Mouse (Mus musculus): ENCODE measurements around the gene Plekhm3. TPM values are rescaled to one million over a fixed set of nuclear protein-coding genes. Genes with fewer than 3 reads are reported as not detected.

Gene Plekhm3
- polyA plus RNA-seq, 1 experiment from 2014 or later: 3.9 TPM

DNA sequence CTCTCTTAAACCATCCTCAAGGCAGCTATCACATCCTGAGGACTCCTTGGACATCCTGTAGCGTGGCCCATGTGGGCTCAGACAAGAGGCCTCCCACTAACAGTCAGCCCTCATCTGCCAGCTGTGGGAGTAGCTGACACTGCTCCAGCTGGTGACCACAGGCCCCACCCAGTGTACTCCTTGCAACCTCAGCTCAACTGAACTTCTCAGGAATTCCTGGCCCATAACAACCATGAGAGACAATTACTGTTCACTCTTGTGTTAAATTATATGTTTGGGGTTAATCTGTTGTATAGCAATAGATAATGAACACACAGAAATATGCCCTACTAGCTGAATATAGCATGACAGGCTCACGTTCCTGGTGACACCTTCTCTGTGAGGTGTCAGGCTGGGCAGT is 104.4 kb downstream of the Plekhm3 start:
- H3K4me2 ChIP-seq (ENCODE audit: low read depth, low read length): no peak overlapping the region
- no peaks in the 10 kb centered on the region for H3K9me3 ChIP-seq (ENCODE audit: control insufficient read depth, low read length)
- H3K4me3 ChIP-seq (ENCODE audit: low read length): no peak overlapping the region
- H3K9ac ChIP-seq (ENCODE audit: low read depth, low read length): no peak overlapping the region
- peaks cover 17% of the 10 kb centered on the region; the same call in 1 of the 2 replicates for H3K4me1 ChIP-seq (ENCODE audit: control insufficient read depth, insufficient read depth, low read length)
- no peaks in the 10 kb centered on the region for H3K27me3 ChIP-seq (replicated peaks; ENCODE audit: control insufficient read depth, insufficient read depth, low read length)
- no peak overlapping the region for H3K27ac ChIP-seq (ENCODE audit: low read length)
- 0 out of 2 replicates have a peak, but pooled peaks have one; percentile 29 for ATAC-seq
- no peaks in the 10 kb centered on the region for H3K36me3 ChIP-seq (ENCODE audit: control insufficient read depth, insufficient read depth, low read length)
- 83% methylated on average over 2 of the region's 2 CpGs for WGBS

GRCm38 (mm10) chr1:64850345-64850744 is 106.3 kb downstream of the Plekhm3 start:
- ATAC-seq: no peak
- no peaks in the 10 kb centered on the region for H3K36me3 ChIP-seq (ENCODE audit: control insufficient read depth, insufficient read depth, low read length)
- H3K4me1 ChIP-seq (ENCODE audit: control insufficient read depth, insufficient read depth, low read length): peaks cover 20% of the 10 kb centered on the region
- no peak overlapping the region for H3K4me2 ChIP-seq (ENCODE audit: low read depth, low read length)
- no peaks in the 10 kb centered on the region for H3K27me3 ChIP-seq (replicated peaks; ENCODE audit: control insufficient read depth, insufficient read depth, low read length)
- no peak overlapping the region for H3K27ac ChIP-seq (ENCODE audit: low read length)
- 72% methylated on average over 2 of the region's 2 CpGs for WGBS
- no peaks in the 10 kb centered on the region for H3K9me3 ChIP-seq (ENCODE audit: control insufficient read depth, low read length)
- H3K9ac ChIP-seq (ENCODE audit: low read depth, low read length): no peak overlapping the region
- no peak overlapping the region for H3K4me3 ChIP-seq (ENCODE audit: low read length)

- Histone ChIP-seq H3K27ac (ENCODE audit: low read length) (no peak overlapping the region), H3K4me2 (ENCODE audit: low read depth, low read length) (no peak overlapping the region), H3K36me3 (ENCODE audit: control insufficient read depth, insufficient read depth, low read length) (no peaks in the 10 kb centered on the region), H3K9me3 (ENCODE audit: control insufficient read depth, low read length) (no peaks in the 10 kb centered on the region), H3K4me1 (ENCODE audit: control insufficient read depth, insufficient read depth, low read length) (peaks cover 22% of the 10 kb centered on the region), H3K9ac (ENCODE audit: low read depth, low read length) (no peak overlapping the region), H3K4me3 (ENCODE audit: low read length) (no peak overlapping the region), H3K27me3 (replicated peaks; ENCODE audit: control insufficient read depth, insufficient read depth, low read length) (no peaks in the 10 kb centered on the region)
- 33% methylated on average over 1 of the region's 1 CpGs for WGBS
- no peak for ATAC-seq
Measured at GRCm38 (mm10) chr1:64848996-64849395, 107.6 kb downstream of the Plekhm3 start.

DNA sequence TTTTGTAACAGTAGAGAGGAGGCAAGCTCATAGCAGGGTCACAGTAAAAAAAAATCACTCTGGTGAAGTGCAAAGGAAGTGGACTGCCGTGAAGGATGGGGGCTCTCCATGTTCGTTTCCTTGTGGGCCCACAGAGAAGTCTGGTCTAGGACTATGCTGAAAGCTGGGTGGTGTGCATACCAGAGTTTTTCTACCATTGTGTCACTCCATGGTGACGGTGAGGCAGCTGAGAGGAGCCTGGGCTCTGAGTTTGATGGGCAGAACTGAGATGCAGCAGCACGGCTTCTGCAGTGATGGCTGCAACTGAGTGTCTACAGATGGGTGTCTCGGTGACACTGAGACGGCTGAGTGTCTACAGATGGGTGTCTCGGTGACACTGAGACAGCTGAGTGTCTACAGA is 108.5 kb downstream of the Plekhm3 start:
- WGBS: 73% methylated on average over 7 of the region's 7 CpGs
- no peak overlapping the region for H3K27ac ChIP-seq (ENCODE audit: low read length)
- ATAC-seq: no peak

DNA sequence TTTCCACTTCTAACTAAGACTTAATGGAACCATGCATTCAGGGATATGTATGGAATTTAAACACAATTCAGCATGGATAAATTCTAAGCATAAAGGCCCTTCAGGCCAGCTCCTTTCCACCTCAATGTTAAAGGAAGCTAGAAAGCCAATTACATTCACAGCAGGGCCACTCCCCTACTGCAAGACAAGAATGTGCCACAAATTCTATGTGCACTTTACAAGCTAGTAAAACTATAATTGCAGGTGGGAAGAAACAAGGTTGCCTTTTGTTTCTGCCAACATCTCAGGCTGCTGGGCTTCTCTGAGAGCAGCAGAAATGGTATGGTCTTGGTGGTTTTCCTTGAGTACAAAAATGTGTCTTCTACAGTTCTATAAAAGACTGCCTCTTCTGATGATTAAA is 109.1 kb downstream of the Plekhm3 start:
- no peaks in the 10 kb centered on the region for H3K9me3 ChIP-seq (ENCODE audit: control insufficient read depth, low read length)
- H3K27ac ChIP-seq (ENCODE audit: low read length): no peak overlapping the region
- ATAC-seq: peak; percentile 36; the same call in 1 of the 2 replicates
- peaks cover 22% of the 10 kb centered on the region for H3K4me1 ChIP-seq (ENCODE audit: control insufficient read depth, insufficient read depth, low read length)
- no peak overlapping the region for H3K4me3 ChIP-seq (ENCODE audit: low read length)
- H3K36me3 ChIP-seq (ENCODE audit: control insufficient read depth, insufficient read depth, low read length): no peaks in the 10 kb centered on the region
- no peak overlapping the region for H3K9ac ChIP-seq (ENCODE audit: low read depth, low read length)
- no peaks in the 10 kb centered on the region for H3K27me3 ChIP-seq (replicated peaks; ENCODE audit: control insufficient read depth, insufficient read depth, low read length)
- H3K4me2 ChIP-seq (ENCODE audit: low read depth, low read length): no peak overlapping the region

More for the DNA sequence above, 108.5 kb downstream of the Plekhm3 start:
- Histone ChIP-seq H3K9me3 (ENCODE audit: control insufficient read depth, low read length) (no peaks in the 10 kb centered on the region), H3K4me3 (ENCODE audit: low read length) (no peak overlapping the region), H3K4me1 (ENCODE audit: control insufficient read depth, insufficient read depth, low read length) (peaks cover 22% of the 10 kb centered on the region), H3K9ac (ENCODE audit: low read depth, low read length) (no peak overlapping the region), H3K27me3 (replicated peaks; ENCODE audit: control insufficient read depth, insufficient read depth, low read length) (no peaks in the 10 kb centered on the region), H3K36me3 (ENCODE audit: control insufficient read depth, insufficient read depth, low read length) (no peaks in the 10 kb centered on the region), H3K4me2 (ENCODE audit: low read depth, low read length) (no peak overlapping the region)

DNA sequence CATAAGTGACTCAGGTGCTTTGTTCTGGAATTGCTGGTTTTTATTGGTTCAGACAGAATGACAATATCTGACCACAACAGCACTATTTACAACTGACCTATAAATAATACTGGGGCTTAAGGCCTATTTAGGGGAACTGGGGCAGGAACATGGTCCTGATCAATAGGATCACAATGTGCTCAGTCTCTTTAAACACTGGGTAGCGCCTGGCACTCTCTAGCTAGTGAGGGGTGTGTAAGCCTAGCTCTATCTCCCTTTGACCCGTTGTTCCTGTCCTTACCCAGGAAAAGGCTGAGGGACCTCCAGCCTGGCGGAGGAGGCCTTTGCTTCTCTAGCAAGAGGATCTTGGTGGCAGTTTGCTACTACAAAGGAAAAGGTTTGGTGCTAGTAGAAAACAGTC is 111.6 kb downstream of the Plekhm3 start:
- 81% methylated on average over 3 of the region's 3 CpGs for WGBS
- Histone ChIP-seq H3K4me1 (ENCODE audit: control insufficient read depth, insufficient read depth, low read length) (peaks cover 24% of the 10 kb centered on the region), H3K27ac (ENCODE audit: low read length) (no peak overlapping the region), H3K9me3 (ENCODE audit: control insufficient read depth, low read length) (no peaks in the 10 kb centered on the region), H3K4me3 (ENCODE audit: low read length) (no peak overlapping the region), H3K27me3 (replicated peaks; ENCODE audit: control insufficient read depth, insufficient read depth, low read length) (no peaks in the 10 kb centered on the region), H3K9ac (ENCODE audit: low read depth, low read length) (no peak overlapping the region), H3K4me2 (ENCODE audit: low read depth, low read length) (no peak overlapping the region), H3K36me3 (ENCODE audit: control insufficient read depth, insufficient read depth, low read length) (no peaks in the 10 kb centered on the region)
- ATAC-seq: no peak

- no peak for ATAC-seq
- no peak overlapping the region for H3K27ac ChIP-seq (ENCODE audit: low read length)
- no peaks in the 10 kb centered on the region for H3K27me3 ChIP-seq (replicated peaks; ENCODE audit: control insufficient read depth, insufficient read depth, low read length)
- no peaks in the 10 kb centered on the region for H3K9me3 ChIP-seq (ENCODE audit: control insufficient read depth, low read length)
- no peak overlapping the region for H3K4me3 ChIP-seq (ENCODE audit: low read length)
- H3K4me2 ChIP-seq (ENCODE audit: low read depth, low read length): no peak overlapping the region
- H3K36me3 ChIP-seq (ENCODE audit: control insufficient read depth, insufficient read depth, low read length): no peaks in the 10 kb centered on the region
- 68% methylated on average over 3 of the region's 3 CpGs for WGBS
- peaks cover 23% of the 10 kb centered on the region for H3K4me1 ChIP-seq (ENCODE audit: control insufficient read depth, insufficient read depth, low read length)
- no peak overlapping the region for H3K9ac ChIP-seq (ENCODE audit: low read depth, low read length)
Measured at GRCm38 (mm10) chr1:64843900-64844616, 112.6 kb downstream of the Plekhm3 start.

- Histone ChIP-seq H3K36me3 (ENCODE audit: control insufficient read depth, insufficient read depth, low read length) (no peaks in the 10 kb centered on the region), H3K4me3 (ENCODE audit: low read length) (no peak overlapping the region), H3K27ac (ENCODE audit: low read length) (no peak overlapping the region), H3K9me3 (ENCODE audit: control insufficient read depth, low read length) (no peaks in the 10 kb centered on the region), H3K4me2 (ENCODE audit: low read depth, low read length) (no peak overlapping the region), H3K4me1 (ENCODE audit: control insufficient read depth, insufficient read depth, low read length) (peaks cover 15% of the 10 kb centered on the region), H3K27me3 (replicated peaks; ENCODE audit: control insufficient read depth, insufficient read depth, low read length) (no peaks in the 10 kb centered on the region), H3K9ac (ENCODE audit: low read depth, low read length) (no peak overlapping the region)
- ATAC-seq: no peak
- 43% methylated on average over 1 of the region's 1 CpGs for WGBS
Measured at GRCm38 (mm10) chr1:64840930-64841329, 115.7 kb downstream of the Plekhm3 start.

- Histone ChIP-seq H3K36me3 (ENCODE audit: control insufficient read depth, insufficient read depth, low read length) (no peaks in the 10 kb centered on the region), H3K9ac (ENCODE audit: low read depth, low read length) (no peak overlapping the region), H3K4me2 (ENCODE audit: low read depth, low read length) (no peak overlapping the region), H3K4me3 (ENCODE audit: low read length) (no peak overlapping the region), H3K4me1 (ENCODE audit: control insufficient read depth, insufficient read depth, low read length) (peaks cover 11% of the 10 kb centered on the region), H3K27ac (ENCODE audit: low read length) (no peak overlapping the region), H3K9me3 (ENCODE audit: control insufficient read depth, low read length) (no peaks in the 10 kb centered on the region), H3K27me3 (replicated peaks; ENCODE audit: control insufficient read depth, insufficient read depth, low read length) (no peaks in the 10 kb centered on the region)
- WGBS: 83% methylated on average over 5 of the region's 5 CpGs
- no peak for ATAC-seq
Measured at GRCm38 (mm10) chr1:64836584-64836983, 120.0 kb downstream of the Plekhm3 start.

DNA sequence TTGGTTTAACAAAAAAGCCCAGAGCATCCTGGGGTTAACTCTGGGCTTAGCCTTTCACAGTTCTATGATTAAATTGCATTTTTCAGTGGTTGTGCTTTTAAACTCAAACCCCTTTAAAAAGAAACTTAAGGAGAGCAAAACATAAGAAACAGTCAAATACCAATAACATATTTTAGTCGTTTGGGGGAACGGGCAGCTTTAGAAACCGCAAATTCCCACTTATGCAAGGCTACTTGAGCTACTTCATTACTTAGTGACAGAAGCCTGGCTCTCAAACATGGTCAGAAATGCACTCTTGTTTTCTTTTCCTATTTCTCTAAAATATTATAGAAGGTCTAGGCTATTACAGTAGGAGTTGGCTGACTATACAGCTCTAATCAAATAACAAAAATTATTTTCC is 120.5 kb downstream of the Plekhm3 start:
- no peak overlapping the region for H3K27ac ChIP-seq (ENCODE audit: low read length)
- H3K36me3 ChIP-seq (ENCODE audit: control insufficient read depth, insufficient read depth, low read length): no peaks in the 10 kb centered on the region
- ATAC-seq: no peak
- H3K9me3 ChIP-seq (ENCODE audit: control insufficient read depth, low read length): no peaks in the 10 kb centered on the region
- H3K4me3 ChIP-seq (ENCODE audit: low read length): no peak overlapping the region
- H3K4me2 ChIP-seq (ENCODE audit: low read depth, low read length): no peak overlapping the region
- no peak overlapping the region for H3K9ac ChIP-seq (ENCODE audit: low read depth, low read length)
- 69% methylated on average over 3 of the region's 3 CpGs for WGBS
- no peaks in the 10 kb centered on the region for H3K27me3 ChIP-seq (replicated peaks; ENCODE audit: control insufficient read depth, insufficient read depth, low read length)
- H3K4me1 ChIP-seq (ENCODE audit: control insufficient read depth, insufficient read depth, low read length): peaks cover 9% of the 10 kb centered on the region
